Mouse (Mus musculus) kidney, adult 2 months (tissue): ENCODE measurements around the gene Dlec1. TPM values are rescaled to one million over a fixed set of nuclear protein-coding genes. Genes with fewer than 3 reads are reported as not detected.

Experiments used
- DNase-seq: peaks from one replicate; pipeline ENCODE4 v3.0.0; 2021
- H3K27ac ChIP-seq: fragments of 200-500 bp; 2 replicates; pipeline ENCODE4 v1.5.1; 2012; ENCODE audit warnings: low read depth, low read length, control low read depth, inconsistent platforms; ENCODE audit not compliant: insufficient read depth
- H3K27me3 ChIP-seq: fragments of 200-500 bp; replicated peaks from 2 replicates; pipeline ENCODE4 v1.6.1; 2012; ENCODE audit warnings: mild to moderate bottlenecking, moderate library complexity, low read length, inconsistent platforms; ENCODE audit not compliant: control insufficient read depth, insufficient read depth
- H3K36me3 ChIP-seq: fragments of 200-500 bp; 2 replicates; pipeline ENCODE4 v1.6.1; 2012; ENCODE audit warnings: mild to moderate bottlenecking, moderate library complexity, low read length, inconsistent platforms; ENCODE audit not compliant: control insufficient read depth, insufficient read depth
- H3K4me1 ChIP-seq: fragments of 200-500 bp; 2 replicates; pipeline ENCODE4 v1.6.1; 2011; ENCODE audit warnings: low read length; ENCODE audit not compliant: control insufficient read depth, insufficient read depth
- H3K4me3 ChIP-seq: fragments of 200-500 bp; 2 replicates; pipeline ENCODE4 v1.5.1; 2011; ENCODE audit warnings: mild to moderate bottlenecking, low read depth, low read length, control low read depth; ENCODE audit not compliant: insufficient read depth
- CTCF ChIP-seq: fragments of 200-500 bp; conservative IDR thresholded peaks from 2 replicates; pipeline ENCODE4 v1.5.1; 2011; ENCODE audit warnings: low read depth, mild to moderate bottlenecking, control low read depth, low read length, moderate library complexity, mixed read lengths; ENCODE audit not compliant: insufficient read depth, insufficient read length
- POLR2A ChIP-seq: fragments of 200-500 bp; IDR thresholded peaks from one replicate; pipeline ENCODE4 v1.6.1; 2011; ENCODE audit warnings: low read depth, low read length, control low read depth
- WGBS: fragments of 180-500 bp; shearing (Covaris S2); methylation state at CpG from one replicate; pipeline ENCODE4 v1.1.7; 2018; 5-methylcytosine and 5-hydroxymethylcytosine counted together
- polyA plus RNA-seq: library from polyadenylated mRNA; depleted of rRNA; stranded (reverse); fragments of >200 nt; gene quantifications from 2 replicates; pipeline ENCODE4 v1.2.3, GENCODE M21; 2012

Gene Dlec1
- polyA plus RNA-seq, 1 experiment: 30.3 TPM

GRCm38 (mm10) chr9:119145137-119145536, 42.9 kb downstream of the Dlec1 start:
- Histone ChIP-seq H3K27me3 (no peaks in the 10 kb centered on the region), H3K4me1 (no peaks in the 10 kb centered on the region), H3K4me3 (no peak overlapping the region), H3K27ac (no peak overlapping the region), H3K36me3 (no peaks in the 10 kb centered on the region)
- 69% methylated on average over 10 of the region's 10 CpGs for WGBS
- TF ChIP-seq CTCF (no peak), POLR2A (no peak)
- DNase-seq: no peak

DNA sequence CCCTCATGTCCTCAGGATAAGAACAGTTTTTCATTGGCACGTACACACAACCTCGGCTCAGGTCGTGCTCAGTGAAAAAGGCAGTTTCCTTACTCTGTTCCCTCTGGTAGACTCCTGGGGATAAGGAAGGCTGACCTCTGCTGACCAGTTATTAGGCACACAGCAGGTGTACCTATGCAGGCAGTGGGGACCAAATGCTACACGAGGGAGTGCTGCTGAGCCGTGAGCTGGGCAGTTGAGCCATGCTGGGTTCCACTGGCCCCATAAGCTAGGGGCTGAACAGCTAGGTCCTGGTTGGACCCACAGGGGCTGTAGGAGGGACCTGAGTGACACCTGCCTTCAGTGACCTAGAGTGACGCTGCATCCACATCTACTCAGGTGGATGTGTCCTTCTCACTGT, 43.4 kb downstream of the Dlec1 start:
- Histone ChIP-seq H3K27ac (no peak overlapping the region), H3K4me1 (no peaks in the 10 kb centered on the region), H3K4me3 (no peak overlapping the region), H3K27me3 (no peaks in the 10 kb centered on the region), H3K36me3 (no peaks in the 10 kb centered on the region)
- TF ChIP-seq CTCF (peak; percentile 32; the same call in 1 of the 2 replicates), POLR2A (no peak)
- WGBS: 50% methylated on average over 6 of the region's 6 CpGs
- no peak for DNase-seq

- DNase-seq: no peak
- H3K27ac ChIP-seq: no peak overlapping the region
- no peaks in the 10 kb centered on the region for H3K4me1 ChIP-seq
- TF ChIP-seq POLR2A: no peak
- TF ChIP-seq CTCF: no peak
- WGBS: 58% methylated on average over 13 of the region's 13 CpGs
- H3K27me3 ChIP-seq: no peaks in the 10 kb centered on the region
- H3K4me3 ChIP-seq: no peak overlapping the region
- H3K36me3 ChIP-seq: no peaks in the 10 kb centered on the region
Observed at GRCm38 (mm10) chr9:119146098-119146770, 44.0 kb downstream of the Dlec1 start.

- no peak overlapping the region for H3K27ac ChIP-seq
- H3K4me3 ChIP-seq: no peak overlapping the region
- peak; percentile 37 for DNase-seq
- WGBS: 32% methylated on average over 5 of the region's 5 CpGs
- H3K36me3 ChIP-seq: no peaks in the 10 kb centered on the region
- H3K4me1 ChIP-seq: 0 out of 2 replicates have a peak, but pooled peaks cover 1% of the 10 kb centered on the region
- TF ChIP-seq CTCF (no peak), POLR2A (no peak)
- H3K27me3 ChIP-seq: no peaks in the 10 kb centered on the region
Observed at GRCm38 (mm10) chr9:119149601-119150000, 47.3 kb downstream of the Dlec1 start.

DNA sequence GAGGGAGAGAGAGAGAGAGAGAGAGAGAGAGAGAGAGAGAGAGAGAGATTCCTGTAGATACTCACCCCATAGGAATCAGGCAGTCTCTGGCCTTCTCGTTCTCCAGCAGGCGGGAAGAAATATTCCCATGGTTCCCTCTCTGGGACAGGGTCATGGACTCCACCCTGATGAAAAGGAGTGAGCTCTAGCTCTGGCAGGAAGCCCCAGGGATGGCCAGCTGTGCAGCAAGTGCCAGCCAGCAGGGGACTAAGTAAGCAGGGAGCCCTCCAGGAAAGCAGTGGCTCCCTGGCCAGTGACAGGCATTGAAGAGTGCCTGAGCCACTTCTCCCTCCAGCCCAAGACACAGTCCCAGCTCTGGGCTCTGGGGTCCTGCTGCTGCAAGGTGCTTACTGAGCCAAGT, 49.5 kb downstream of the Dlec1 start:
- Histone ChIP-seq H3K36me3 (no peaks in the 10 kb centered on the region), H3K27ac (no peak overlapping the region), H3K27me3 (no peaks in the 10 kb centered on the region), H3K4me1 (peaks cover 5% of the 10 kb centered on the region; the same call in 1 of the 2 replicates), H3K4me3 (no peak overlapping the region)
- 50% methylated on average over 2 of the region's 2 CpGs for WGBS
- no peak for TF ChIP-seq CTCF
- TF ChIP-seq POLR2A: no peak
- DNase-seq: peak; percentile 53

- TF ChIP-seq CTCF: no peak
- no peak for TF ChIP-seq POLR2A
Observed at GRCm38 (mm10) chr9:119155416-119155815, 53.1 kb downstream of the Dlec1 start.

GRCm38 (mm10) chr9:119155826-119156225, 53.5 kb downstream of the Dlec1 start:
- Histone ChIP-seq H3K4me3 (peak overlapping the region; percentile 63), H3K27ac (peak overlapping the region; percentile 61), H3K4me1 (peaks cover 19% of the 10 kb centered on the region; the same call in 1 of the 2 replicates), H3K36me3 (no peaks in the 10 kb centered on the region), H3K27me3 (no peaks in the 10 kb centered on the region)
- TF ChIP-seq POLR2A (no peak), CTCF (no peak)
- DNase-seq: peak; percentile 56
- 37% methylated on average over 7 of the region's 7 CpGs for WGBS

More at GRCm38 (mm10) chr9:119155416-119155815, 53.1 kb downstream of the Dlec1 start:
- peak; percentile 89 for DNase-seq
- Histone ChIP-seq H3K36me3 (no peaks in the 10 kb centered on the region), H3K4me3 (peak overlapping the region; percentile 63; the same call in 1 of the 2 replicates), H3K27ac (peak overlapping the region; percentile 61), H3K4me1 (peaks cover 17% of the 10 kb centered on the region; the same call in 1 of the 2 replicates), H3K27me3 (no peaks in the 10 kb centered on the region)
- WGBS: 56% methylated on average over 8 of the region's 8 CpGs
